Mouse (Mus musculus): Measurements from ENCODE around the gene Fam53a.

Gene Fam53a

GRCm38 (mm10) chr5:33630061-33630460 is 626 bp upstream of the Fam53a start:
- DNase-seq, result no peak

- DNase-seq, result peak; percentile 54
These were observed 575 bp downstream of the Fam53a start for GRCm38 (mm10) chr5:33628820-33629300.

GRCm38 (mm10) chr5:33627968-33628367 is 1.5 kb downstream of the Fam53a start:
- peak; percentile 26 for DNase-seq

GRCm38 (mm10) chr5:33623766-33624165 is 5.7 kb downstream of the Fam53a start:
- no peak for DNase-seq

- no peak for DNase-seq
These were observed 6.8 kb downstream of the Fam53a start for GRCm38 (mm10) chr5:33622671-33623070.

GRCm38 (mm10) chr5:33614391-33614790 is 15.0 kb downstream of the Fam53a start:
- no peak for DNase-seq

- no peak for DNase-seq
These were observed 17.6 kb downstream of the Fam53a start for GRCm38 (mm10) chr5:33611795-33612194.

- DNase-seq, result peak; percentile 27
These were observed 20.2 kb downstream of the Fam53a start for GRCm38 (mm10) chr5:33609226-33609625.

- DNase-seq, result no peak
These were observed 22.0 kb downstream of the Fam53a start for GRCm38 (mm10) chr5:33607434-33607833.

GRCm38 (mm10) chr5:33606631-33607030 is 22.8 kb downstream of the Fam53a start:
- DNase-seq, result no peak

GRCm38 (mm10) chr5:33605314-33605713 is 24.1 kb downstream of the Fam53a start:
- DNase-seq, result no peak

- no peak for DNase-seq
These were observed 35.8 kb downstream of the Fam53a start for GRCm38 (mm10) chr5:33593620-33594019.

- peak; percentile 33 for DNase-seq
These were observed 40.1 kb downstream of the Fam53a start for GRCm38 (mm10) chr5:33589221-33589888.

GRCm38 (mm10) chr5:33588066-33588465 is 41.4 kb downstream of the Fam53a start:
- DNase-seq, result no peak

- DNase-seq, result no peak
These were observed 41.9 kb downstream of the Fam53a start for GRCm38 (mm10) chr5:33587498-33588058.

- no peak for DNase-seq
These were observed 49.1 kb downstream of the Fam53a start for GRCm38 (mm10) chr5:33580336-33580735.

- DNase-seq, result no peak
These were observed 55.2 kb downstream of the Fam53a start for GRCm38 (mm10) chr5:33574207-33574606.

GRCm38 (mm10) chr5:33565886-33566285 is 63.5 kb downstream of the Fam53a start:
- no peak for DNase-seq

- DNase-seq, result no peak
These were observed 73.0 kb downstream of the Fam53a start for GRCm38 (mm10) chr5:33556277-33556995.

Measured in kidney, adult 11 months (tissue).